20 mouse cellular contexts compared by ENCODE assay signal in the genomic region with DNA sequence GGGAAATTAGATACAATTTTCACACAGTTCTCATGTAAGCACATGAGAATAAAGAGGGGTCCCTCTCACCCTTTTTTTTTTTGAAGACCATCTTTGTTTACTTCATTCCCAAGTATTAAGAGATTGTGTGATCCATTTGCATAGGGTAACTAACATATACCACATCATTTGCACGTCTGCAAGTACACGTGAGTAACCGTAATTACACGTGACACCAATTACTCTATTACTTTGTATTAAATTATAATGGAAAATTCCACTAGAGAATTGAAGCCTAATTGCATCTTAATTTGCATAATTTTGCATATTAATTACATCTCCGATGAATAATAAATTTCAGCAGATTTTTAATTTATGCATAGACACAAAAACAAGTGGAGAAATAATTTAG.
"Had no signal": no experiment of that assay in that cellular context is flagged by ENCODE, and none has a peak within 500 bp of the region (broad histone marks: within the 10 kb centered on the region; RNA-seq: fewer than 3 reads in every experiment).

No protein-coding gene starts in this region.

- H3K36me3 ChIP-seq: limb, embryonic 12.5 days; limb, embryonic 15.5 days; midbrain, embryonic 10.5 days; midbrain, embryonic 15.5 days; neural tube, embryonic 12.5 days; stomach, embryonic 15.5 days had no signal

- ATAC-seq: liver, postnatal 0 days; lung, postnatal 0 days had no signal

- H3K4me1 ChIP-seq: limb, embryonic 12.5 days; limb, embryonic 15.5 days; neural tube, embryonic 12.5 days; stomach, embryonic 15.5 days had no signal

- H3K9ac ChIP-seq: limb, embryonic 12.5 days; limb, embryonic 15.5 days; liver, embryonic 14.5 days; liver, postnatal 0 days; lung, embryonic 14.5 days; midbrain, embryonic 15.5 days; neural tube, embryonic 12.5 days; stomach, embryonic 15.5 days had no signal

- H3K9me3 ChIP-seq: limb, embryonic 12.5 days; limb, embryonic 15.5 days; megakaryocyte, embryonic 14.5 days; midbrain, embryonic 10.5 days; midbrain, embryonic 15.5 days; neural tube, embryonic 12.5 days; stomach, embryonic 15.5 days had no signal

- DNase-seq: kidney, adult 2 months; kidney, postnatal 25 days; layer of hippocampus, adult 9-11 months; liver, postnatal 0 days; lung, embryonic 14.5 days; right cerebral cortex, postnatal 25 days; spleen, adult 18-20 months had no signal

- H3K4me3 ChIP-seq: layer of hippocampus, adult 2 months; limb, embryonic 12.5 days; limb, embryonic 15.5 days; megakaryocyte, embryonic 14.5 days; midbrain, embryonic 10.5 days; midbrain, embryonic 15.5 days; neural tube, embryonic 12.5 days; stomach, embryonic 15.5 days had no signal

- H3K4me2 ChIP-seq: limb, embryonic 12.5 days; limb, embryonic 15.5 days; liver, embryonic 11.5 days; lung, embryonic 14.5 days; neural tube, embryonic 12.5 days; stomach, embryonic 15.5 days had no signal

- H3K27ac ChIP-seq: kidney, postnatal 0 days; layer of hippocampus, adult 2 months; limb, embryonic 12.5 days; limb, embryonic 15.5 days; liver, embryonic 14.5 days; macrophage; midbrain, embryonic 10.5 days; midbrain, embryonic 15.5 days; neural tube, embryonic 12.5 days; stomach, embryonic 15.5 days had no signal

- H3K27me3 ChIP-seq: limb, embryonic 12.5 days; limb, embryonic 15.5 days; megakaryocyte, embryonic 14.5 days; midbrain, embryonic 15.5 days; neural tube, embryonic 12.5 days; stomach, embryonic 15.5 days had no signal
